Mouse (Mus musculus) heart, adult 2 months (tissue): ENCODE measurements at regions not wholly inside any gene's neighbourhood (a gene's known extent, or its start where the extent isn't known, plus 50 kb on each side); places are given as distances from the start of the nearest gene placed in this dataset.

Experiments used
- DNase-seq, 2 experiments: peaks; one replicate each; pipeline ENCODE4 v3.0.0; 2021
- H3K27ac ChIP-seq: fragments of 200-600 bp; 2 replicates; pipeline ENCODE4 v1.8.1; 2022
- H3K27me3 ChIP-seq: fragments of 200-500 bp; 2 replicates; pipeline ENCODE4 v1.6.1; 2012; ENCODE audit warnings: mild to moderate bottlenecking, low read length, inconsistent platforms, mixed read lengths; ENCODE audit not compliant: control insufficient read depth, insufficient read depth
- H3K36me3 ChIP-seq: fragments of 200-500 bp; 2 replicates; pipeline ENCODE4 v1.6.1; 2012; ENCODE audit warnings: low read length, inconsistent platforms; ENCODE audit not compliant: control insufficient read depth, insufficient read depth
- H3K4me1 ChIP-seq: fragments of 200-500 bp; 2 replicates; pipeline ENCODE4 v1.6.1; 2011; ENCODE audit warnings: low read length; ENCODE audit not compliant: control insufficient read depth, insufficient read depth
- H3K4me3 ChIP-seq: fragments of 200-600 bp; 2 replicates; pipeline ENCODE4 v1.8.1; 2022
- H3K79me2 ChIP-seq: fragments of 200-500 bp; replicated peaks from 2 replicates; pipeline ENCODE4 v1.6.1; 2012; ENCODE audit warnings: mild to moderate bottlenecking, inconsistent platforms, low read length, moderate library complexity, mixed read lengths; ENCODE audit not compliant: control insufficient read depth, insufficient read depth
- H3K9ac ChIP-seq: fragments of 200-500 bp; 2 replicates; pipeline ENCODE4 v1.6.1; 2012; ENCODE audit warnings: low read depth, mild to moderate bottlenecking, control low read depth, inconsistent platforms, low read length, mixed read lengths
- CTCF ChIP-seq: fragments of 200-600 bp; IDR thresholded peaks from 2 replicates; pipeline ENCODE4 v1.8.1; 2022; ENCODE audit warnings: antibody characterized with exemption, mild to moderate bottlenecking, moderate library complexity
- EP300 ChIP-seq: fragments of 200-500 bp; IDR thresholded peaks from 2 replicates; pipeline ENCODE4 v1.6.1; 2011; ENCODE audit warnings: low read depth, low read length, control low read depth; ENCODE audit not compliant: insufficient read depth
- POLR2A ChIP-seq: fragments of 200-500 bp; IDR thresholded peaks from 2 replicates; pipeline ENCODE4 v1.6.1; 2011; ENCODE audit warnings: mild to moderate bottlenecking, low read depth, low read length, control low read depth; ENCODE audit not compliant: insufficient read depth
- WGBS: fragments of 180-500 bp; shearing (Covaris S2); methylation state at CpG from one replicate; pipeline ENCODE4 v1.1.7; 2018; 5-methylcytosine and 5-hydroxymethylcytosine counted together
- intact Hi-C: fragments of 180-260 bp; cut with DNase I; formaldehyde crosslinking; loops from one replicate; pipeline ENCODE4 v1.15.1; 2025

DNA sequence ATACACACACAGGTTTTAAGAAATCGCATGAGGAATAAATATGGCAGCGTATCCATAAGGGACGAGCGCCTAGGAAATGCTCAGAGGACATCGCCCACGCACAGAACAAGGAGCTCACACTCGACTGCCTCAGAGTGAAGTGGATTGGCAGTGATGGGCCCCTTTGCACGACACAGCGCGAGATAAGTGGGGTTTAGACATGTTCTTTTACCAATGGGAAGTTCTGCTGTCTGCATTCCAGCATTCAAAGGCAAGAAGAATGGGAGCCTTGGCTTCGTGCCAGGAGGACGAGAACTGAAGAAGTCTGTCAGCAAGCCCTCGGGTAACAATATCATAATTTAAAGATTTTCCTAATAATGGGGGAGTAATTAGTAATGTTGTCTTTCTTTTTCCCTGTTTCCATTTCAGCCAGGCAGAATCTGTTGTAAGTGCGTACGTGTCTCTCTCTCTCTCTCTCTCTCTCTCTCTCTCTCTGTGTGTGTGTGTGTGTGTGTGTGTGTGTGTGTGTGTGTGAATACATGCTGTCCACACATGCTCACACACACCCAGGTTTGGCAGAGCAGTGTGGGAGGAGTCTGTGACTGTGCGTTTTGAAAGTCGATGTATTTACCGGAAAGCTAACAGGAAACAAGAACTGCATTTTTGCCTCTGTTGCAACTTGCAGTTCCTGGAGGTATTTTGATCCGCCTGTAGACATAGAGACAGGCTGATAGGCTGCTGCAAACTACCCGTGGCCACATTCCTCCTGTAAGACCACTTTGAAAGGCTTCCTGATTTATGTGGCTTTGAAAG lies 477.2 kb upstream of the 3110018I06Rik start:
- no peaks in the 10 kb centered on the region for H3K4me1 ChIP-seq
- intact Hi-C loops, result no loop called here
- H3K27ac ChIP-seq, result no peak overlapping the region
- TF ChIP-seq CTCF, result no peak
- WGBS, result 25% methylated on average over 20 of the region's 20 CpGs
- no peak overlapping the region for H3K4me3 ChIP-seq
- H3K27me3 ChIP-seq, result no peaks in the 10 kb centered on the region
- H3K9ac ChIP-seq, result no peak overlapping the region
- H3K79me2 ChIP-seq, result no peaks in the 10 kb centered on the region
- no peaks in the 10 kb centered on the region for H3K36me3 ChIP-seq
- no peak for DNase-seq

DNA sequence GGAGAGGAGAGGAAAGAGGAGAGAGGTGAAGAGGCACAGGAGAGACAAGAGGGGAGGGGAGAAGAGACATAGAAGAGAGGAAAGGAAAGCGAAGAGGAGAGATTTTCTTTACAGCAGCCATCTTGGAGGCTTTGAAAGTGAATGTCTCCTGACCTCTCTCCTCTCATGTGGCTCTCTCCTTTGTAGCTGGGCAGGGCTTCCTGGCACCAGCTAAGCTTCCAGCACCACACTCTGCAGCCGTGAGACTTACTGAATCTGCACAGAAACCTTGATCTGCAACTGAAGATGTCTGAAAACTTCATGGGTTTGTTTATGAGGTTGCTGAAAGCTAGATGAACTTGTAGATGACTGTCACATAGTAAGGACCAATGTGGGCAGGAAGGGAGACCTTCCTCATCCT lies 471.6 kb upstream of the 3110018I06Rik start:
- Histone ChIP-seq H3K36me3 (no peaks in the 10 kb centered on the region), H3K27ac (no peak overlapping the region), H3K27me3 (no peaks in the 10 kb centered on the region), H3K9ac (no peak overlapping the region), H3K79me2 (no peaks in the 10 kb centered on the region), H3K4me3 (no peak overlapping the region), H3K4me1 (no peaks in the 10 kb centered on the region)
- 67% methylated on average over 2 of the region's 2 CpGs for WGBS
- intact Hi-C loops, result no loop called here
- TF ChIP-seq POLR2A (no peak), EP300 (no peak), CTCF (no peak)
- DNase-seq, result no peak

DNA sequence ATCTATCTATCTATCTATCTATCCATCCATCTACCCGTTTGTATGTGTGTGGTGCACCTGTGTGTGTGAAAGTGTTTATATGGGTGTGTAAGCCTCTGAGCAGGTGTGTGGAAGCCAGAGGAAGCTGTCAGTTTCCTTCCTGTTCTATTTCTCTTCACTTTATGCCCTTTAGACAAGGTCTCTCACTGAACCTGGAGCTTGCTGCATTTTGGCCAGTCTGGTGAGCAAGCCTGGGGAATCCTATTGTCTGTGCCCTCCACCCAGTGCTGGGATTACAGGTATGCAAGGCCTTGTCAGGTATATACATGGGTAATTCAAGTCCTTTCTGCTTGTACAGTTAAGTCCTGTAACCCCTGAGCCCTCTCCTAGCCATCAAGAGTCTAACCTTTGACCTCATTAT lies 466.6 kb upstream of the 3110018I06Rik start:
- no peaks in the 10 kb centered on the region for H3K27me3 ChIP-seq
- no peak overlapping the region for H3K9ac ChIP-seq
- TF ChIP-seq CTCF, result no peak
- TF ChIP-seq EP300, result no peak
- no peak for TF ChIP-seq POLR2A
- WGBS, result 21% methylated on average over 1 of the region's 1 CpGs
- H3K4me1 ChIP-seq, result no peaks in the 10 kb centered on the region
- no peak overlapping the region for H3K27ac ChIP-seq
- H3K79me2 ChIP-seq, result no peaks in the 10 kb centered on the region
- intact Hi-C loops, result no loop called here
- no peak overlapping the region for H3K4me3 ChIP-seq
- no peak for DNase-seq
- H3K36me3 ChIP-seq, result no peaks in the 10 kb centered on the region

- 80% methylated on average over 5 of the region's 5 CpGs for WGBS
- Histone ChIP-seq H3K27ac (no peak overlapping the region), H3K27me3 (no peaks in the 10 kb centered on the region), H3K36me3 (no peaks in the 10 kb centered on the region), H3K4me3 (no peak overlapping the region), H3K79me2 (no peaks in the 10 kb centered on the region), H3K9ac (no peak overlapping the region), H3K4me1 (no peaks in the 10 kb centered on the region; the same call in 1 of the 2 replicates)
- TF ChIP-seq CTCF (no peak), EP300 (no peak), POLR2A (no peak)
- intact Hi-C loops, result no loop called here
- DNase-seq, result no peak
Measured at GRCm38 (mm10) chr12:107026821-107027220, 461.6 kb upstream of the 3110018I06Rik start.

GRCm38 (mm10) chr12:107027842-107028549 lies 460.4 kb upstream of the 3110018I06Rik start:
- Histone ChIP-seq H3K4me1 (no peaks in the 10 kb centered on the region; the same call in 1 of the 2 replicates), H3K9ac (no peak overlapping the region), H3K36me3 (no peaks in the 10 kb centered on the region), H3K79me2 (no peaks in the 10 kb centered on the region), H3K27me3 (no peaks in the 10 kb centered on the region), H3K4me3 (no peak overlapping the region), H3K27ac (no peak overlapping the region)
- intact Hi-C loops, result no loop called here
- no peak for DNase-seq
- WGBS, result 40% methylated on average over 23 of the region's 23 CpGs
- TF ChIP-seq EP300 (no peak), POLR2A (no peak), CTCF (0 out of 2 replicates have a peak, but pooled peaks have one; percentile 3)

DNA sequence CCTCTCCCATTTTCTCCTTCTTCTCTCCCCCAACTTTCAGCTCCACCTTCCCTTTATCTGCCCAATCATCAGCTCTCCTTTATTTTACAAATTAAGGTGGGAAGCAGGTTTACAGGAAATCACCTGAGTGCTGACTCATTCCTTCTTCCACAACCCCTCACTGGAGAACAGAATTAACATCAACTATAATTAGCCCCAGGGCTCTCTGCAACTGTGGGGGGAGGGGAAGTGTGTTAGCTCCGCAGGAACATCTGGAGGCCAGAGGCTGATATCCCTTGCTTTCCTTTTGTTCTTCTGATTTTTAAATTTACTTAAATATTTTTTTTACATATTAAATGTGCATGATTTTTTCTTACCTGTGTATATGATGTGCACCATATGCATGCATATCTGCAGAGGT lies 459.4 kb upstream of the 3110018I06Rik start:
- Histone ChIP-seq H3K9ac (no peak overlapping the region), H3K27ac (no peak overlapping the region), H3K4me3 (no peak overlapping the region), H3K36me3 (no peaks in the 10 kb centered on the region), H3K4me1 (no peaks in the 10 kb centered on the region; the same call in 1 of the 2 replicates), H3K27me3 (no peaks in the 10 kb centered on the region), H3K79me2 (no peaks in the 10 kb centered on the region)
- DNase-seq, result no peak
- TF ChIP-seq CTCF, result no peak
- no peak for TF ChIP-seq EP300
- WGBS, result 9% methylated on average over 1 of the region's 1 CpGs
- intact Hi-C loops, result no loop called here
